Mouse (Mus musculus) kidney, postnatal 0 days (tissue): ENCODE data around the gene Ccnt1. TPM values are rescaled to one million over a fixed set of nuclear protein-coding genes. Genes with fewer than 3 reads are reported as not detected.
A peak's percentile ranks its signal among the peaks of the same experiment; 100 is the strongest.

Source experiments
- ATAC-seq: fragments of 200-750 bp; cut with Nextera tagmentation; replicated peaks from 2 replicates; pipeline ENCODE4 v1.8.0; 2017; ENCODE audit warnings: low read depth, moderate number of reproducible peaks, moderate TSS enrichment, moderate library complexity; ENCODE audit not compliant: low FRiP score
- DNase-seq: peaks from one replicate; pipeline ENCODE4 v3.0.0-alpha.2; 2016; ENCODE audit warnings: low spot score
- H3K27ac ChIP-seq: fragments of 300-500 bp; sonication (generic); 2 replicates; pipeline ENCODE4 v1.5.1; 2014; ENCODE audit warnings: mild to moderate bottlenecking
- H3K27me3 ChIP-seq: fragments of 300-500 bp; sonication (generic); 2 replicates; pipeline ENCODE4 v1.6.1; 2014; ENCODE audit warnings: low read length, mixed read lengths; ENCODE audit not compliant: insufficient read depth
- H3K36me3 ChIP-seq: fragments of 300-500 bp; sonication (generic); 2 replicates; pipeline ENCODE4 v1.6.1; 2014; ENCODE audit warnings: low read length, mixed read lengths; ENCODE audit not compliant: insufficient read depth
- H3K4me1 ChIP-seq: fragments of 300-500 bp; sonication (generic); replicated peaks from 2 replicates; pipeline ENCODE4 v1.6.1; 2014; ENCODE audit warnings: antibody characterized with exemption, low read length, mixed read lengths; ENCODE audit not compliant: insufficient read depth
- H3K4me2 ChIP-seq: fragments of 300-500 bp; sonication (generic); 2 replicates; pipeline ENCODE4 v1.6.1; 2014; ENCODE audit warnings: mild to moderate bottlenecking, low read length, moderate library complexity, mixed read lengths
- H3K4me3 ChIP-seq: fragments of 300-500 bp; sonication (generic); replicated peaks from 2 replicates; pipeline ENCODE4 v1.5.1; 2014; ENCODE audit warnings: low read depth, low read length
- H3K9ac ChIP-seq: fragments of 300-500 bp; sonication (generic); 2 replicates; pipeline ENCODE4 v1.6.1; 2014; ENCODE audit warnings: low read depth, low read length
- H3K9me3 ChIP-seq: fragments of 300-500 bp; sonication (generic); replicated peaks from 2 replicates; pipeline ENCODE4 v1.6.1; 2016; ENCODE audit warnings: low read length, inconsistent platforms, mixed read lengths
- CTCF ChIP-seq: IDR thresholded peaks from 2 replicates; pipeline ENCODE4 v1.5.1; 2016; ENCODE audit warnings: antibody characterized with exemption, low read depth, mild to moderate bottlenecking, moderate library complexity
- WGBS: fragments of 180-500 bp; shearing (Covaris S2); extraction: QIAGEN DNeasy Blood & Tissue Kit; methylation state at CpG from one replicate; pipeline ENCODE4 v1.1.7; 2014; 5-methylcytosine and 5-hydroxymethylcytosine counted together
- polyA plus RNA-seq: library from polyadenylated mRNA; unstranded; fragments of >200 nt; fragmentation: Nextera tagmentation; extraction: Ambion mirVana; gene quantifications from 2 replicates; pipeline ENCODE4 v1.2.1, GENCODE M21; 2015

The Ccnt1 gene
- polyA plus RNA-seq, 1 experiment from 2014 or later, result 42.3 TPM

- no peak overlapping the region for H3K4me3 ChIP-seq
- no peak for ATAC-seq
Measured at GRCm38 (mm10) chr15:98606739-98607138, 36.0 kb upstream of the Ccnt1 start.

GRCm38 (mm10) chr15:98606051-98606536 is 35.4 kb upstream of the Ccnt1 start:
- no peaks in the 10 kb centered on the region for H3K27me3 ChIP-seq
- H3K4me2 ChIP-seq, result peak overlapping the region; percentile 93; the same call in 1 of the 2 replicates
- 72% methylated on average over 12 of the region's 12 CpGs for WGBS
- ATAC-seq (no peak), DNase-seq (no peak)
- H3K36me3 ChIP-seq, result peaks cover 16% of the 10 kb centered on the region
- H3K27ac ChIP-seq, result no peak overlapping the region; the same call in 1 of the 2 replicates
- no peak for TF ChIP-seq CTCF
- 0 out of 2 replicates have a peak overlapping the region, but pooled peaks have one; percentile 4 for H3K4me3 ChIP-seq
- H3K4me1 ChIP-seq, result peaks cover 58% of the 10 kb centered on the region
- H3K9ac ChIP-seq, result no peak overlapping the region
- no peaks in the 10 kb centered on the region for H3K9me3 ChIP-seq

More at GRCm38 (mm10) chr15:98606739-98607138, 36.0 kb upstream of the Ccnt1 start:
- Histone ChIP-seq H3K4me2 (peak overlapping the region; percentile 93), H3K9ac (peak overlapping the region; percentile 37; the same call in 1 of the 2 replicates), H3K27me3 (no peaks in the 10 kb centered on the region), H3K27ac (peak overlapping the region; percentile 97; the same call in 1 of the 2 replicates), H3K4me1 (peaks cover 56% of the 10 kb centered on the region), H3K9me3 (no peaks in the 10 kb centered on the region), H3K36me3 (peaks cover 14% of the 10 kb centered on the region)
- DNase-seq, result no peak
- no peak for TF ChIP-seq CTCF
- WGBS, result 61% methylated on average over 9 of the region's 9 CpGs

- WGBS, result 73% methylated on average over 24 of the region's 24 CpGs
- Histone ChIP-seq H3K9ac (0 out of 2 replicates have a peak overlapping the region, but pooled peaks have one; percentile 37), H3K4me2 (peak overlapping the region; percentile 69), H3K27ac (peak overlapping the region; percentile 91), H3K27me3 (no peaks in the 10 kb centered on the region), H3K9me3 (no peaks in the 10 kb centered on the region), H3K36me3 (peaks cover 24% of the 10 kb centered on the region), H3K4me1 (peaks cover 62% of the 10 kb centered on the region), H3K4me3 (peak overlapping the region; percentile 38; the same call in 1 of the 2 replicates)
- TF ChIP-seq CTCF, result no peak
- DNase-seq, result no peak
- no peak for ATAC-seq
Measured at GRCm38 (mm10) chr15:98604041-98604575, 33.4 kb upstream of the Ccnt1 start.

- TF ChIP-seq CTCF, result no peak
- H3K27me3 ChIP-seq, result no peaks in the 10 kb centered on the region
- 0 out of 2 replicates have a peak, but pooled peaks have one; percentile 16 for ATAC-seq
- H3K9me3 ChIP-seq, result no peaks in the 10 kb centered on the region
- DNase-seq, result no peak
- peaks cover 30% of the 10 kb centered on the region for H3K36me3 ChIP-seq
- H3K27ac ChIP-seq, result peak overlapping the region; percentile 91
- peak overlapping the region; percentile 69 for H3K4me2 ChIP-seq
- H3K4me1 ChIP-seq, result peaks cover 59% of the 10 kb centered on the region
- WGBS, result 25% methylated on average over 4 of the region's 4 CpGs
- peak overlapping the region; percentile 38 for H3K4me3 ChIP-seq
- H3K9ac ChIP-seq, result peak overlapping the region; percentile 68
Measured at GRCm38 (mm10) chr15:98602921-98603458, 32.3 kb upstream of the Ccnt1 start.

GRCm38 (mm10) chr15:98602191-98602881 is 31.6 kb upstream of the Ccnt1 start:
- Histone ChIP-seq H3K27me3 (no peaks in the 10 kb centered on the region), H3K9ac (peak overlapping the region; percentile 68), H3K9me3 (no peaks in the 10 kb centered on the region), H3K27ac (peak overlapping the region; percentile 91), H3K36me3 (peaks cover 37% of the 10 kb centered on the region), H3K4me2 (peak overlapping the region; percentile 69), H3K4me3 (peak overlapping the region; percentile 38), H3K4me1 (peaks cover 52% of the 10 kb centered on the region)
- no peak for TF ChIP-seq CTCF
- 18% methylated on average over 13 of the region's 13 CpGs for WGBS
- peak; percentile 18; the same call in 1 of the 2 replicates for ATAC-seq
- peak; percentile 71 for DNase-seq

- Histone ChIP-seq H3K9ac (peak overlapping the region; percentile 68; the same call in 1 of the 2 replicates), H3K4me1 (peaks cover 47% of the 10 kb centered on the region)
- ATAC-seq, result no peak
Measured at GRCm38 (mm10) chr15:98601832-98602190, 31.1 kb upstream of the Ccnt1 start.

More at GRCm38 (mm10) chr15:98601832-98602190, 31.1 kb upstream of the Ccnt1 start:
- Histone ChIP-seq H3K27ac (peak overlapping the region; percentile 91), H3K4me3 (peak overlapping the region; percentile 38), H3K36me3 (peaks cover 42% of the 10 kb centered on the region), H3K27me3 (no peaks in the 10 kb centered on the region), H3K4me2 (peak overlapping the region; percentile 69), H3K9me3 (no peaks in the 10 kb centered on the region)
- no peak for TF ChIP-seq CTCF
- WGBS, result 47% methylated on average over 7 of the region's 7 CpGs
- no peak for DNase-seq
